Mouse (Mus musculus) thymus, adult 2 months (tissue): Measurements from ENCODE around the gene Polr3h.

Source experiments
- CTCF ChIP-seq: fragments of 200-500 bp; IDR thresholded peaks from 2 replicates; pipeline ENCODE4 v1.5.1; 2012; ENCODE audit warnings: mild to moderate bottlenecking, control low read depth, low read length, moderate library complexity, borderline replicate concordance; ENCODE audit not compliant: control insufficient read depth, poor library complexity, insufficient read depth; ENCODE audit errors: extremely low read depth
- POLR2A ChIP-seq: fragments of 200-500 bp; IDR thresholded peaks from 2 replicates; pipeline ENCODE4 v1.6.1; 2012; ENCODE audit warnings: mild to moderate bottlenecking, low read length, control low read depth, moderate library complexity; ENCODE audit not compliant: control insufficient read depth, poor library complexity, insufficient read depth; ENCODE audit errors: extremely low read depth

DNA sequence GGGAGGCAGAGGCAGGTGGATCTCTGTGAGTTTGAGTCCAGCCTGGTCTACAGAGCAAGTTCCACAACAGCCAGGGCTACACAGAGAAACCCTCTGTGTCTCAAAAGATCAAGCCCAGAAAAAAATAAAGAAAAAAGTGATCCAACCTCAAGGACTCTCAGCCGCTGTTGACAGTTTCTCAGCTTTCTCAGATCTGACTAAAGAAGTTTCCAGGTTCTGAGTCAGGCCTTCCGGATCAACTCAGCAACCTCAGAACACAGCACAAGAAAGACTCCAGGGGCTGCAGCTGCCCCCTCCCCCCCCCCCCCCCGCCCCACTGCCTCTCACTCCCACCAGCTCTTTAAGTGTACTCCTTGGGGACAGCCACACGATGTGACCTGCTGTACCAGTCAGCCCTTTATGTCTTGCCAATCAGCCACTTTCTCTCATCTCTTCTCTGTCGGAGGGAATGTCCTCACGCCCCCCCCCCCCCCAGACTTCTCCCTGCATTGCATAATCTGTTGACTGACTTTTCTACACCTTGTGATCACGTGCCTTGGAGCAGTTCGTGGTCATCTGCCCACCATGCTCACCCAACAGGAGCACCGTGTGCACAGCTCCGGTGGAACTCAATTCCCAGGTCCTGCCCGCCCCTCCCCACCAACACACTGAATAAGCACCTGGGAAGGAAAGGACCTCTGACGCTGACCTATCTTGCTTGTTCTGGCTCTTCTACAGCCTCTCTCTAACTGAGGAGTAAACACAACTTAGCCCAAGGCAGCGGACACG lies 40.2 kb upstream of the Polr3h start:
- TF ChIP-seq CTCF (no peak), POLR2A (no peak)
